Mouse (Mus musculus) brain, embryonic 14.5 days (tissue): ENCODE measurements around the gene Rbfox3.

Experiments
- CTCF ChIP-seq: fragments of 200-500 bp; IDR thresholded peaks from 2 replicates; pipeline ENCODE4 v1.5.1; 2012; ENCODE audit warnings: inconsistent platforms, mild to moderate bottlenecking, moderate library complexity, borderline replicate concordance; ENCODE audit not compliant: insufficient read depth, insufficient read length; ENCODE audit errors: extremely low read depth
- POLR2A ChIP-seq: fragments of 200-500 bp; IDR thresholded peaks from 2 replicates; pipeline ENCODE4 v1.6.1; 2012; ENCODE audit warnings: mild to moderate bottlenecking, inconsistent platforms, borderline replicate concordance; ENCODE audit not compliant: poor library complexity, insufficient read depth, insufficient read length, severe bottlenecking; ENCODE audit errors: extremely low read depth

GRCm38 (mm10) chr11:118898643-118899042 is 12.8 kb downstream of the Rbfox3 start:
- no peak for TF ChIP-seq CTCF
- no peak for TF ChIP-seq POLR2A
